Mouse (Mus musculus) mesoderm, embryonic 11.5 days (tissue): Measurements from ENCODE around the gene Plin1.

Experiments
- DNase-seq: peaks from one replicate; pipeline ENCODE4 v3.0.0-alpha.2; 2012; ENCODE audit warnings: low read depth, low spot score

The Plin1 gene

DNA sequence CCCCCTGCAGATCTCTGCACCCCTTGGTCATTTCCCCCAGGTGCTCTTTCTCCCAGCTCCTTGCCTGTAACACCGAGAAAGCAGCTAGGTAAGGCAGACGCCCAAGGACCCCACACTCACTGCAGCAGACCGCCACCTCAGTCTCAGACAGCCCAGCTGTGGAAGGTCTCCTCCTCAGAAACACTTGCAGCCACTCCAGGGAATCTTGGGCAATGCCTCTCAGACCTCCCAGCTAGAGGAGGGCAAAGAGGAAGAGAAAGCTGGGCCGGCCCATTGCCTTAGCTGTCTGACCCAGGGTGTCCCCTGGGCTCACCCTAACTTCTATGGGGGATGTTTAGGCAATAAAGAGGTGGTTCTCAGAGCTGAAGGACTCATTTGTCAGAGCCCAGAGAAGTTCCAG lies at the start of gene Plin1:
Gene Plin1, minus strand, starts transcription at position 282 of the 400 bp plus-strand sequence.
- no peak for DNase-seq

DNA sequence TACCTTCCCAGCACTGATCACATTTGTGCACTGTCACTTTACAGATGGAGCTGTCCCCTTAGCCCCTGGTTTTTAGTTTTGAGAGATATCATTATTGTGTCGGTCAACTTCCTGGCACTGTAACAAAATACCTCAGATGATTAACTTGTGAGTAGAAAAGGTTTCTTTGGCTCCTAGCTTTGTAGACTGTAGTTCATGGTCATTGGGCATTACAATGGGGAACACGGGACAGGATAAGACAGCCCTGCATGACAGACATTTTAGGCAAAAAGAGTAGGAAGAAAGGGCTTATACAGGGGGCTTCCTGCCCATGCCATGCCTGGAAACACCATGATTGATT lies 49.8 kb upstream of the Plin1 start:
- no peak for DNase-seq

GRCm38 (mm10) chr7:79781826-79782515 lies 49.3 kb upstream of the Plin1 start:
- DNase-seq, result no peak

DNA sequence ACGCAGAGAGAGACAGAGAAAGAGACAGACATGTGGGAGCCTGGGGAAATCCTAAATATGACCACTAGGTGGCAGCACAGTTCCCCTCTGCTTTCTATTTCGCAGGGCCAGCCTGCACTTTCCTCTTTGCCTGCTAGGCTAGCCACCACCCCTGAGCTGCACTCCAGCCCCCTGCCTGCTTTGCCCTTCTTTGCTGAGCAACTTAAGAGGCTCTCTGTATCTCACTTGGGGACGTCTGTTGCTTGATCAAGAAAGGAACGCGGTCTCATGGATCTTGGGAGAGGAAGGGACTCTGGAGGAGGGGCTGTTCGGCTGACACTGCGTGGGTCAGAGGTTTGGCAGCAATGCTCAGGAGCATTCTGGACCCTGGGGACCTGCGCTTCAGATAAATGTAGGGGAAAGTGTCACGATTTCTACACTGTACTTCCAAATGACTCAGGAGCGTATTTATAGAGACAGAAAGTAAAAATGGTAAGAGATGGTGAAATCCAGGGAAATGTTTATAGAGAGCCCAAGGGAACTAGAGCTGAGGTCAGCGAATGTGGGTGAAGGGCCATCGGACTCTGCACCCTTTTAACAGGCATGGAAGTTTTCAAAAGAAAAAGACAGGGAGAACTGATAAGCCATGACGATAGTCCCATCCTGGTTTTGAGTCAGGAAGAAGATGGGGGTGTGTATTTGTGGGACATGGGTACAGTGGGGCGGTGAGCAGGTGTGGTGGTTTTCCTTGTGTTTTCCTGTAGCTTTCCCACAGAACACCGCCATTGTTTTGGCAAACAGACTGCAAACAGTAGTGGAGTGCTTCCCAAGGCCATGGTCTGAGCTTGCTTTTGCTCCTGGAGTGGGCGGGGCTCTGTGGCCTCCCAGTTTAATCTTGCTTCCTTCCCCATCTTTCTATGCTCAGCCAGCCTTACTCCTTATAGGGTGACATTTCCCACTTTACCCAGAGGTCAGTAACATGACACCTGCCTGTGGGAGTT lies 48.2 kb upstream of the Plin1 start:
- peak; percentile 84 for DNase-seq

GRCm38 (mm10) chr7:79771561-79772512 lies 39.1 kb upstream of the Plin1 start:
- DNase-seq, result no peak

GRCm38 (mm10) chr7:79769664-79770063 lies 37.0 kb upstream of the Plin1 start:
- DNase-seq, result no peak

- no peak for DNase-seq
Observed at GRCm38 (mm10) chr7:79765991-79766390, 33.3 kb upstream of the Plin1 start.

DNA sequence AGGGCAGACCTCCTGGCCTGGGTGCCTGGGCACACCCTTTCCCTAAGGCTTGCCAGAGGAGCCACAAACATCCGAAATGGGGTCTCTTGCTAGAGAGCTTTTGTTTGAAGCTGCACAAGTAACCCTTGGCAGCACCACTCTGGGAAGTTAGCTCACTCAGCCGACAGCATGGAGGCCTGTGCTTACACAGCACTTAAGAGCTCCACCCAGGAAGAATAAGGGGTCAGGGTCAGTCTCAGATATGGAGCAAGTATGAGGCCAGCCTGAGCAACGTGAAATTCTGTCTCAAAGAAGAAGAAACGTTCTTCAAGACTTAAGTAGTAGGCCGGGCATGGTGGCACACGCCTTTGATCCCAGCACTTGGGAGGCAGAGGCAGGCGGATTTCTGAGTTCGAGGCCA lies 29.4 kb upstream of the Plin1 start:
- no peak for DNase-seq

DNA sequence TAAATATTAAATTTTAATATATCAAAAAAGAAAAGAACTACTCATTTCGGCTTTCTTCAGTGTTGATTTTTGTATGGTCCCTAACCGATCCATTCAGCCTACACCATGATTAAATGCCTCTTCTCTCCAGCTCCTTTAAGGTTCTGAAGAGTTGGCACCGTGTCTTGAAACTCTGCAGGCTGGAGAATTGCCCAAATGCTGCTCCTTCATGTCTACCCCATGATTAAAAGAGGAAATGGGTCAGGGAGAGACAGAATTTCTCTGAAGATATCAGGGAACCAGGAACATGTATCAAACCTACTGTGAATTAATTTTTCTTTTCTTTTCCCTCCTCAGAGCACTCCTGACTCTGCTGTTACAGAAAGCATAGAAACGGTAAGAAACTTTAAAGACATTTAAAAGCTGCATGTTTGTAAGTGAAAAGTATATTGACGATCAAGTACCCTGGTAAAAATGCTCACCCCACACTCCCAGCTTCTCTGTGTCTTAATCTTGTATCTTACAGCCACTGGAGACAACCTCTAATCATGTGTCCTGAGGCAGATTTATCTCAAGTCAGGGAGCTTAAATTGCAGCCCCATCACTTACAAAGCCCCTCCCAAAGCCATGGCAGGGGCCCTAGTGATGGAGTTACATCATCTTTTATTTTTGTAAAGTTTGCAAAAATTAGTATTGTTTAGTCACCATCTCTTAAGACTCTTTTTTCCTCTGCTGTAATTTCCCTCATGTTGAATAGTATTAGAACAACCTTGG lies 28.6 kb upstream of the Plin1 start:
- no peak for DNase-seq

- no peak for DNase-seq
Observed at GRCm38 (mm10) chr7:79759766-79760165, 27.1 kb upstream of the Plin1 start.

GRCm38 (mm10) chr7:79758176-79758575 lies 25.5 kb upstream of the Plin1 start:
- no peak for DNase-seq

GRCm38 (mm10) chr7:79756334-79756733 lies 23.6 kb upstream of the Plin1 start:
- DNase-seq, result no peak

DNA sequence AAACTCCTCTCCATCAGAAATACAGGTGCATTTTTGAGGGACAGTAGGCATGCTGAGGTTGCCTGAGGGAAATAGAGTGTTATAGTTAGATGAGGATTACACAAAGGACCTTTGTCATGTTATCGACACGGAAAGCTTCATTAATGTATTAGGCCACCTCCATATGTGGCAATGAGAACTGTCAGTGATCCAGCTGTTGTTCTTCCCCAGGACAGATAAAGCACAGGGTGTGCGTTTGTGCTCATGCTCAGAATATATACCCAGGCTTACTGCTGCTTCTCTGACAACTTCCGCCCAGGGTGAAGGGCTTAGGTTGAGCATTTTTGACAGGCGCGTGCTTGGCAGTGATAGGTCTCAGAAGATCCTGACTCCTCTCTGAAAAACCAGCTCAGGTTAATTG lies 16.8 kb upstream of the Plin1 start:
- DNase-seq, result no peak

GRCm38 (mm10) chr7:79747659-79748058 lies 15.0 kb upstream of the Plin1 start:
- no peak for DNase-seq

GRCm38 (mm10) chr7:79744585-79744984 lies 11.9 kb upstream of the Plin1 start:
- DNase-seq, result no peak

DNA sequence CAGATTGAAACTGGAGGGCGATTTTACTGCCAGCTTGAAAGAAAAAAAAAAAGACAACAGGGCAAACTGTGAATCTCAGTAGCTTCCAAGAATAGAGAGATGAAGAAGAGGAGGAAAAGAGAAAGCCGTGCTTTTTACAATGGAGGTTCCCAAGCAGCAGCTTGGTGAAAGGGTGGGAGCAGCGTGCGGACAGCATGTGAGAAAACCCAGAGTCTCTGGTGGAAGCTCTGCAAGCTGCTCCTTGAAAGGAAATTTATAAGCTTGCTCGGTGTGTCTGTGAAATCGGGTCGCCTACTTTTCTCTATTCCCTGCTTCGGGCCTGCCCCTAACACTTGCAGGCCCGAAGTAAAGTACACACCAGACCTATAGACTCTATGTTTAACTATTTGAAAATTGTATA lies 11.3 kb upstream of the Plin1 start:
- DNase-seq, result no peak

DNA sequence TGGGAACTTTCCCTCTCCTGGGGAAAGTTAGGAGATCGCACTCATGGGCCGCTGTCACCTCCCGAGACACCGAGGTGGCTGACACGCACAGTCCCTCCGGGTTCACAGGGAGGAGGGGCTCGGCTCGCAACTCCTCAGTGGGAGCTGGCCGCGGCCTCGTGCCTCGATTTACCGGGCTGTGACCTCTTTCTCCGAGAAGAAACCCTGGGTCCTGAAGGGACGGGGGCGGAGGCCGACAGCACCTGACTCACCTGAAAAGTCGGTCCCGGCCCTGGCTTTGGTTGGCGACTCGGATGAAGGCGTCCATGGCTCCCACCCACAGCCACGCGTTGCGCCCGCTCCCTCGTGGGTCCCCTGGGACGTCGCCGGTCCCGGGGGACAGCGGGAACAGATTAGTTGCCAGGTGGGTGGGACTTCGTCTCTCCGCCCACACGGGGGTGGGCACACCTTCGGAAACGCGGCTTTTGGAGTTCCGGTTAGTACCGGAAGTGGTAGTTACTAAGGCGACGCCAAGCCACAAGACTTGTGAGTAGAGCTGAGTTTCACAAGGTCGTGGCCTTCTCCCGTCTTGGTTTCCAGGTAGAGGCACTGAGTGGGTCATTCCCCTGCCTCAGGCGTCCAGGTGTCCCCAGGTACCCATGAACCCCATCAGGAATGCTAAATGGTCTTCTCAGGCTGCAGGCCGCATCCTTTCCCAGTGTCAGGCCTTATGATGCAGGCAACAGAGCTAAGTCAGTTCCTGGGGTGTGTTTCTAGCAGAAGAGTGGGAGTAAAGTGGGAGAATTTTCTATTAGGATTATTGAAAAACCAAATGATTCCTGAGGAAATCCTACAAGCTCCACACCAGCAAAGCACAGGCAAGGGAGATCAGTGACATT lies 10.2 kb upstream of the Plin1 start, which contains the start of the genes Pex11a and Wdr93:
Gene Pex11a, minus strand, starts transcription at position 473 of the 878 bp plus-strand sequence.
Gene Wdr93, plus strand, starts transcription at position 505 of the 878 bp plus-strand sequence.
- DNase-seq, result peak; percentile 81

DNA sequence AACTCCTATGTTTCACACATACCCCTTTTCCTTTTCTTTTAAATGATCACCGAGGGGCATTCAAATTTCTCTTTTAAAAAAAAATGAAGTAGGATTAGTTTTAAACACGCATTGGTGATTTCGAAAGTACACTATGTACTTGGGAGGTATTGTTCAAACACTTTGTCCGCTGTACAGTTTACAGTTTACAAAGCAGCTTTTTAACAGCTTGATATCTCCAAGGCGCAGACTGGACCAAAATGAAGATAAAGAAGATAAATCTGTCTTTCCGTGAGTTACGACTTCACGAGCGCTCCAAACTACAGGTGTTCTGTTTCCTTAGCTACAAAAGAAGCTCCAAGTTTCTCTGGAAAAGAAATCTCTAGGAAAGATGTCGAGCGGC lies 9.6 kb upstream of the Plin1 start:
- no peak for DNase-seq

GRCm38 (mm10) chr7:79740279-79740678 lies 7.6 kb upstream of the Plin1 start:
- no peak for DNase-seq

DNA sequence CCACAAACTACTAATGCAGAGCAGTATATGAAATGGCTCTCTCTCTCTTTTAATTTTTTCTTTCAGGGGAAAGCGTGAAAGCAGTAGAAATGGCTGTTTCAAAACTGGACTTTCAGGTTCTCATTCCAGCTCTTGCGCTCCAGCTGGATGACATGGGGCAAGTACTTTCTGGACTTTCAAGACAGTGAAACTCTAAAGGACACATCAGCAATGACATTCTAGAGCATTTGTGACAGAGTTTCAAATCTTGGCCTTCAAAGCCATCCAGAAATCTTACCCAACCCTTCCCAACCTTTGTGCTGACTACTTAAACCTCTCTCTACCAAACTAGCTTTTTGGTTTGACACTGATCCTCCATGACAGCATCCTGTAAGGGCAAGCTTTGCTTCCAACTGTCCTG lies 6.2 kb upstream of the Plin1 start:
- no peak for DNase-seq
